Mouse (Mus musculus) G1E-ER4 (cell line): ENCODE measurements at regions not wholly inside any gene's neighbourhood (a gene's known extent, or its start where the extent isn't known, plus 50 kb on each side); places are given as distances from the start of the nearest gene placed in this dataset.
A peak's percentile ranks its signal among the peaks of the same experiment; 100 is the strongest.

Source experiments
- GATA1 ChIP-seq: IDR thresholded peaks from one replicate; pipeline ENCODE4 v1.8.0; 2012; ENCODE audit warnings: low read length, inconsistent platforms

- TF ChIP-seq GATA1, result no peak
Observed at GRCm38 (mm10) chr10:17569577-17570113, 153.4 kb upstream of the Cited2 start.

- no peak for TF ChIP-seq GATA1
Observed at GRCm38 (mm10) chr10:17574894-17575293, 148.1 kb upstream of the Cited2 start.

GRCm38 (mm10) chr10:17575448-17576332 lies 147.3 kb upstream of the Cited2 start:
- TF ChIP-seq GATA1, result no peak

- TF ChIP-seq GATA1, result no peak
Observed at GRCm38 (mm10) chr10:17576333-17576750, 146.7 kb upstream of the Cited2 start.

GRCm38 (mm10) chr10:17579463-17579862 lies 143.6 kb upstream of the Cited2 start:
- TF ChIP-seq GATA1, result no peak

GRCm38 (mm10) chr10:17584842-17585241 lies 138.2 kb upstream of the Cited2 start:
- no peak for TF ChIP-seq GATA1

DNA sequence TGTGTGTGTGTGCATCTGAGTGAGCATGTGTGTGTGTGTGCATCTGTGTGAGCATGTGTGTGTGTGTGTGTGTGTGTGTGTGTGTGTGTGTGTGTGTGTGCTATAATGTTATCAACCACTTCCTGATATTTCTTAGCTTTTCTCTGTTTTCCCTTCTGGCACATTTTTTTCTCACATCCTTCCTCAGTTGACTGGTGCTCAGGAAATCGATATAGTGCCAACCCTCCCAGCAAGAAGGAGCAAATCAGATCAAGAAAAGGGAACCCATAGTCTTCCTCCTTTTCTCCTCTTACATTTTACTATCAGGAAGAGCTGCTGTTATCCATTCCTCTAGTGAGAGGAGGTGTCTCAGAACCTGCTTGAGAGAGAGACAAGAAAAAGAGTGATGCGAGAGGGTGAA lies 136.1 kb upstream of the Cited2 start:
- no peak for TF ChIP-seq GATA1

GRCm38 (mm10) chr10:17589136-17589535 lies 133.9 kb upstream of the Cited2 start:
- TF ChIP-seq GATA1, result no peak

DNA sequence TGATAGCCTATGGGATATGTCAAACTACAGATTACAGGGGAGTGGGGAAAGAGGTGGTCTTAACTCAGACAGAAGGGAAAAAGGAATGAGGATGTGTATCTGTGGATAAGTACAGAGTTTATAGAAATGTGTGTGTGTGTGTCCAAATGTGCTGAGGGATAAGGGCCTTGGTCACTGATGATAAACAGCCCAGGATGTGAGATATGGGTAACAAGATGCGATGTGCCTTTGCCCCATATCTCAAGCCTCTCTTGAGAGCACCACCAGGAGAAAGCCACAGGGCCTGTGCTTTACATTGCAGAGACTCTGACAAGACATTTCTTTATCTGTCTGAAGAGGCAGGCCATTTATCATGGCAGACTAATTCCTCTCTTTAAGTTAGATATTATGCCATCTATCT lies 132.8 kb upstream of the Cited2 start:
- TF ChIP-seq GATA1, result peak; percentile 99

- TF ChIP-seq GATA1, result no peak
Observed at GRCm38 (mm10) chr10:17592387-17592786, 130.6 kb upstream of the Cited2 start.

GRCm38 (mm10) chr10:17596126-17596525 lies 126.9 kb upstream of the Cited2 start:
- TF ChIP-seq GATA1, result peak; percentile 48

DNA sequence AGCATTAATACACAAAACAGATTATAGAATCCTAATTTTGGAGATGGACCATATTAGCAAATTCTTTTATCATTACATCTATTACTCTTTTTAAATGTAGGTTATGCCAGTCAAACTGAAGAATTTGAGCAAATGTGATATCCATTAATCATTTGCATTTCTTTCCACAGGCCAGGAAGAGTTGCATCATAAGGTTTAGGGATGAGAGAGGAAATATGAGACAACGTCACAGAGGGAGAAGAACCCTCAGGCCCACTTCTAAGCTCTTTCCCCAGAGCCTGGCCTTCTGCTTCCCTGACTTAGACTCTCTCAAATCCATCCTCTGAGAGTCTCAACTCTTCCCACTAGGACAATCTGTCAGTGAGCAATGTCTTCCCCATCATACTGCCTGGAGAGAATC lies 126.3 kb upstream of the Cited2 start:
- no peak for TF ChIP-seq GATA1

GRCm38 (mm10) chr10:17599246-17599645 lies 123.8 kb upstream of the Cited2 start:
- no peak for TF ChIP-seq GATA1

GRCm38 (mm10) chr10:17599831-17600761 lies 122.9 kb upstream of the Cited2 start:
- peak; percentile 49 for TF ChIP-seq GATA1

DNA sequence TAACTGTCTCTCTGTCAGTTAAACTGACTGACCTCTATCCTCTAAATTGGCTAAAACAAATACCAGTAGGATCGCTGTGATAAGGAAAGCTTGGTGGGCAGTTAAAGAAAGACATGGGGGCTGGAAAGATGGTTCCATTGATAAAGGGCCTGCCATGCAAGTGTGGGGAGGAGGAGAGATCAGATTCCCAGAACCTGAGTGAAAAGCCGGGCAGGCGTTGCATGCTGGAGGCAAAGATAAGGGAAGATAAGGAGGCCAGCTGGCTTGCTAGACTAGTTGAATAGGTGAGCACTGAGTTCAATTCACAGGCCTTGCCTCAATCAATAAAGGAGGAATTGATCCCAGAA lies 122.3 kb upstream of the Cited2 start:
- TF ChIP-seq GATA1, result no peak

GRCm38 (mm10) chr10:17602446-17602845 lies 120.6 kb upstream of the Cited2 start:
- TF ChIP-seq GATA1, result no peak
